Mouse (Mus musculus) hindbrain, embryonic 13.5 days (tissue): ENCODE measurements around the gene Tmed10. TPM values are rescaled to one million over a fixed set of nuclear protein-coding genes. Genes with fewer than 3 reads are reported as not detected.

Experiments
- ATAC-seq: fragments of 200-750 bp; cut with Nextera tagmentation; 2 replicates; pipeline ENCODE4 v1.8.0; 2017; ENCODE audit warnings: moderate TSS enrichment; ENCODE audit not compliant: low FRiP score
- H3K27ac ChIP-seq: fragments of 300-500 bp; sonication (generic); 2 replicates; pipeline ENCODE4 v1.5.1; 2015; ENCODE audit warnings: inconsistent platforms, mild to moderate bottlenecking, moderate library complexity
- H3K27me3 ChIP-seq: fragments of 300-500 bp; sonication (generic); 2 replicates; pipeline ENCODE4 v1.6.1; 2015; ENCODE audit warnings: mild to moderate bottlenecking, inconsistent platforms
- H3K36me3 ChIP-seq: fragments of 300-500 bp; sonication (generic); 2 replicates; pipeline ENCODE4 v1.6.1; 2015; ENCODE audit warnings: mild to moderate bottlenecking, inconsistent platforms
- H3K4me1 ChIP-seq: fragments of 300-500 bp; sonication (generic); replicated peaks from 2 replicates; pipeline ENCODE4 v1.6.1; 2015; ENCODE audit warnings: inconsistent platforms
- H3K4me2 ChIP-seq: fragments of 300-500 bp; sonication (generic); 2 replicates; pipeline ENCODE4 v1.6.1; 2015; ENCODE audit warnings: inconsistent platforms, mild to moderate bottlenecking, moderate library complexity
- H3K4me3 ChIP-seq: fragments of 300-500 bp; sonication (generic); 2 replicates; pipeline ENCODE4 v1.5.1; 2015; ENCODE audit warnings: mild to moderate bottlenecking, inconsistent platforms
- H3K9ac ChIP-seq: fragments of 300-500 bp; sonication (generic); 2 replicates; pipeline ENCODE4 v1.6.1; 2015; ENCODE audit warnings: mild to moderate bottlenecking, inconsistent platforms
- H3K9me3 ChIP-seq: fragments of 300-500 bp; sonication (generic); 2 replicates; pipeline ENCODE4 v1.6.1; 2016; ENCODE audit warnings: inconsistent platforms
- WGBS: fragments of 180-500 bp; shearing (Covaris S2); methylation state at CpG from one replicate; pipeline ENCODE4 v1.1.7; 2015; 5-methylcytosine and 5-hydroxymethylcytosine counted together
- polyA plus RNA-seq: library from polyadenylated mRNA; unstranded; fragments of >200 nt; fragmentation: Nextera tagmentation; extraction: Ambion mirVana; gene quantifications from 2 replicates; pipeline ENCODE4 v1.2.1, GENCODE M21; 2015

The Tmed10 gene
- polyA plus RNA-seq, 1 experiment from 2014 or later: 198 TPM

DNA sequence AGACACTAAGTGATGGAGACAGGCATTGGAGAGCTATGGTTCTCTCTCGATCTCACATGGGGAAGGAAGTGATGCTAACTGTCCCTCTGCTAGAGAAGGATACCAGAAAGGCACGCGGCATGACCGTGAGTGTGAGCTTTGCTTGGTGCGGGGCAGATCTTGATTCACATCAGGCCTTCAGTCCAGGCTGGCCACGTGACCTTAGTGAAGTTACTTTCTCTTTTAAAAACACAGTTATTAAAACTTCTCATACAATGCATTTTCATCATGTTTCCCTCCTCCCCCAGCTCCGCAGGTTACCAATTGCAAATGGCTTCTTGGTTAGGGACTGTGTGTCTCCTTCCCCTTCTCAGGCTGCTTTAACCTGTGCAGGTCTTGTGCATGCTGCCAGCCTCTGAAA lies 16.5 kb upstream of the Tmed10 start:
- H3K27me3 ChIP-seq: 0 out of 2 replicates have a peak, but pooled peaks cover 3% of the 10 kb centered on the region
- H3K9me3 ChIP-seq: no peaks in the 10 kb centered on the region
- ATAC-seq: no peak
- no peak overlapping the region for H3K4me2 ChIP-seq
- no peaks in the 10 kb centered on the region for H3K4me1 ChIP-seq
- no peak overlapping the region for H3K4me3 ChIP-seq
- WGBS: 94% methylated on average over 7 of the region's 7 CpGs
- H3K36me3 ChIP-seq: no peaks in the 10 kb centered on the region
- H3K27ac ChIP-seq: no peak overlapping the region
- no peak overlapping the region for H3K9ac ChIP-seq

DNA sequence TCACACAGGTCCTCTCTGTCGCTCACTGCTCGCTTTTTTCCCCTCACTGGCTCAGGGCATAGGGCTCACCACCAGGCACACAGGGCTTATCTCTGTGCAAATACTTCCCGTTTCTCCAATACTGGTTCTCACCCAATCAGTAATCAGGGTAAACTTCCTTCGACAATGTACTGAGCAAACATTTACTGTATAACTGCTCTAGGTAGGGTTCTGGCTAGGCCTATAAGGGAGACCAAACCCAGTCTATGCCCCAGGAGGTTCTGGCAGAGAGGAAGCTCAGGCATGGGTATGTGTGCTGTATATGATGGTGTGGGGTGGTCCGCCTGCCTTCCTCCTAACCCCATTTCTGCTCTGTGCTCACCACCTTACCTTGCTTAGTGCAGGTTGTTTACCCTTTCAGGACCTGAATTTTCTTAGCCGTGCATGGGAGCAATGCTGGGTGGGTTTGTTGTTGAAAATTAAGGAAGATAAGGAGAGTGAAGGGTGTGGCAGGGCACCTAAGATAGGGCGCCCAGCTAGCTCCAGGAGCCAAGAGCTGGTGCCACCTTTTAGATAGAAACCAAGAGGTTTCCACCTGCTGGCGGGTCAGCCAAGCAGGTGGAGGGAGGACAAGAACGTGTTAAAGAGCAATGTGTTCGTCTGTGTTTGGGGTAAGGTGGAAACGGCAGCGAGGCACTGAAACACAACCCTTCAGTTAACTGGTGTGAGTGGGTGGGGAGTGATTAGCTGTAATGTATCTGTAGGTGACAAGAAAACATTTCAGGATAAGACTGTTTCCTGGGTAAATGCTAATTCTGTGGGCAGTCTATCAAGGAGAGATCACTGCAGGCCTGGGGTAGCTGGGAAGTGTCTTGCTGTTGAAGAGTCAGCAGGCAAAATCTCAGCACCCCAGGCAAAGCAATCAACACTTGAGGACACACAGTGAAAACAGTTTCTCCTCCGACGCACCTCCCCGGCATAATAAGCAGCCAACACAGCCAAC lies 14.8 kb upstream of the Tmed10 start:
- no peak overlapping the region for H3K4me2 ChIP-seq
- H3K4me1 ChIP-seq: no peaks in the 10 kb centered on the region
- WGBS: 82% methylated on average over 15 of the region's 15 CpGs
- no peak overlapping the region for H3K4me3 ChIP-seq
- peaks cover 6% of the 10 kb centered on the region; the same call in 1 of the 2 replicates for H3K27me3 ChIP-seq
- no peak overlapping the region for H3K27ac ChIP-seq
- no peaks in the 10 kb centered on the region for H3K36me3 ChIP-seq
- H3K9ac ChIP-seq: no peak overlapping the region
- no peak for ATAC-seq
- H3K9me3 ChIP-seq: no peaks in the 10 kb centered on the region

DNA sequence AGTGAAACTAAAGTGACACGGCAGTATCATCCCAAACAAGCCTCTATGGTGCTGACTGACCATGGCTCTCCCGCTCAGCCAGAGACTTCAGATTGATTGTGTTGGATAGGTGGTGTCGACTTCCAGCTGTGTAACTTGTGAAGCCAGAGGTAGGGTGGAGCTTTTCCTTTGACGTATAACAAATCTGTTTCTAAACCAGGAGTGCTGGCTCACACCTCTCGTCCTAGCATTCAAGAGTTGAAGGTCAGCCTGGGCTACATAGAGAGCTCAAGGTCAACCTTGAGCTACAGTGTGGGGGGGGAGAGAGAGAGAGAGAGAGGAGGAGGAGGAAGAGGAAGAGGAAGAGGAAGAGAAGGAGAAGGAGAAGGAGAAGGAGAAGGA lies 11.3 kb upstream of the Tmed10 start:
- Histone ChIP-seq H3K4me1 (no peaks in the 10 kb centered on the region), H3K9me3 (no peaks in the 10 kb centered on the region), H3K9ac (no peak overlapping the region), H3K27ac (no peak overlapping the region), H3K4me3 (no peak overlapping the region), H3K36me3 (no peaks in the 10 kb centered on the region), H3K27me3 (peaks cover 6% of the 10 kb centered on the region; the same call in 1 of the 2 replicates), H3K4me2 (no peak overlapping the region)
- 64% methylated on average over 5 of the region's 5 CpGs for WGBS
- ATAC-seq: no peak

DNA sequence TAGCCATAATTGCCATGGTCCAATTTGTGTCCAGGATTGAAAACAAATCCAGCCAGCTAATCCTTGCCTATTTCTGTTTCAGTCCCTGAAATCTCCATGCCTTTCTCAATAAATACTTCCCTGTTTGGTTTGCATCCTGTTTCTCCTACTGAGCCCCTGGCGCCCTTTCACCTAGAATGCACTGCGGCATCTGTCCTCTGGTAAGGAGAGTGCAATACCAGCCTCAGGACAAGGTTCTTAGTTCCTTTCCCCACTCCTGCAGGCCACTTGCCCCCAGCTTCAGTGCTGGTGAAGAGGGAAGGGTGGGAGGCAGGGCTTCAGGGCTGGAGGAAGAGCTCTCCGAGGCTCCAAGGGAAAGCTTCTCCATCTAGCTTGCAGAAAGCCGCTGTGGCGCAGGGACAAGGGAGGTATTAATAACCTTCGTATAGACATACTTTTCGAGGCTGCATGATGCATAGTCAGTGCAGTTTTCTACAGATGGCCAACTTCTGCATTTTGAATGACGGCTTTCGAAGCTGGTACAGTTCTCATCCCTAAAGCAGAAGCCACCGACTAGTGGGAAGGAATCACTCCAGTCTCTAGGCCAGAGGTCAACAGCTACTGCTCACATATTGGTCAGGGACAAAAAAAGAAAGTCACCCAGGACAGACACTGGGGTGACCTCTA lies 10.8 kb upstream of the Tmed10 start:
- Histone ChIP-seq H3K9me3 (no peaks in the 10 kb centered on the region), H3K27ac (no peak overlapping the region), H3K4me3 (no peak overlapping the region), H3K4me1 (no peaks in the 10 kb centered on the region), H3K4me2 (no peak overlapping the region), H3K9ac (no peak overlapping the region), H3K27me3 (peaks cover 6% of the 10 kb centered on the region; the same call in 1 of the 2 replicates), H3K36me3 (no peaks in the 10 kb centered on the region)
- WGBS: 79% methylated on average over 10 of the region's 10 CpGs
- ATAC-seq: no peak

DNA sequence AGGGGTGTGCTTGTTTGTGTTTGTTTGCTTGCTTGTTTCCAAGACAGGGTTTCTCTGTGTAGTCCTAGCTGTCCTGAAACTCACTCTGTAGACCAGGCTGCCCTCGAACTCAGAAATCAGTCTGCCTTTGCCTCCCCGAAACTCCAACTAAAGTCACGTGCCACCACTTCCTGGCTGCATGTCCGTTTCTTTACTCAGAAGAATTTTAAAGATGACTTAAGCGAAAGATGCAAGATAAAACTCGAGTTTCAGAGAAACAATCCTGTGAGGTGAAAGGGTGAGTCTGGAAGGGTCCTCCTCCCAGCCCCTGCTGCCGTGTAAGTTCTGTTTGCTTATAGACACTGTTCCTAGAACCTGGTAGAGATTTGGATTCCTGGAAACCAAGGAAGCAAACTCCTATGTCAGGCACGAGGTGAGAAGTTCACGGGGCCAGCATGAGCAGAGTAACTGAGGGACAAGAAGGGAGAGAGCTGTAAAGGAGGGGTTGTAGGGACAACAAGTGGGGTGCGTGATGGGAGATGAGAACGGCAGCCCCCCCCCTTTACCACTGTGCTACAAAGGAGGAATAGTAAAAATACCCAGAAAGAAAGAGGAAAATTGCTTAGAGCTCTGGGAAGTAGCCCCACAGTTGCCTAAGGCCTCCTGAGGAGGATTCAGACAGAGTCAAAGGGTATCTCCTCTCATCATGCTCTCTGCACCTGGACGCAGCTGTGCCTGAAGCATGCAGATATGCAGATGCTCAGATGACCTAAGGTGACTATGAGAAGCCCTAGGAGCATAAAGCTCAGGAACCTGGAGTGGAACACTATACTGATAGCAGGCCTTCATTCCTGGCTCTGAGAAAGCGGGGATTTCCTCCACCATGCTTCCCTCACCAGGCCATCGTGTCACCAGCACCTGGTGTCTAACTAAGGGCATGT lies 8.4 kb upstream of the Tmed10 start:
- Histone ChIP-seq H3K4me1 (no peaks in the 10 kb centered on the region; the same call in 1 of the 2 replicates), H3K27me3 (peaks cover 6% of the 10 kb centered on the region; the same call in 1 of the 2 replicates), H3K4me3 (no peak overlapping the region), H3K4me2 (no peak overlapping the region), H3K27ac (no peak overlapping the region), H3K36me3 (no peaks in the 10 kb centered on the region), H3K9me3 (no peaks in the 10 kb centered on the region), H3K9ac (no peak overlapping the region)
- no peak for ATAC-seq
- 81% methylated on average over 14 of the region's 14 CpGs for WGBS

DNA sequence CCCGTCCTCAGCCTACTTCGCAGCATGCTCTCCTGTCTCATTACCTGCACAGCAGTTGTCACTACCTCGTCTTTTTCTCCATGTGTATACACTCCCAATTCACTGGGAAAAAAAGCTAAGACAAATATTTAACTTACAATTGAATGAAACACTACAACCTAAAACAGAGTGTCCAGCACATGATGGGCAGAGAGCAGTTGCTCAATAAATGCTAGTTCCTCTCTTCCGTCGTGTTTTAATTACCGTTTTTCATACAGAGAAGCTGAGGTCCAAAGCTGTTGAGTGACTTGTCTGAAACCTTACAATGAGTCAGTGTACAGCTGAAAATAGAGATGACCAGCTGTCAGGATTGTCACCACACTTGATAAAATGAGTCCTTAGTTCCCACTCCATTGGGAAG lies 6.9 kb upstream of the Tmed10 start:
- H3K4me3 ChIP-seq: no peak overlapping the region
- no peak for ATAC-seq
- H3K27me3 ChIP-seq: peaks cover 5% of the 10 kb centered on the region; the same call in 1 of the 2 replicates
- H3K9me3 ChIP-seq: no peaks in the 10 kb centered on the region
- H3K4me2 ChIP-seq: no peak overlapping the region
- no peak overlapping the region for H3K27ac ChIP-seq
- WGBS: 92% methylated on average over 6 of the region's 6 CpGs
- no peak overlapping the region for H3K9ac ChIP-seq
- H3K36me3 ChIP-seq: no peaks in the 10 kb centered on the region
- H3K4me1 ChIP-seq: no peaks in the 10 kb centered on the region; the same call in 1 of the 2 replicates

DNA sequence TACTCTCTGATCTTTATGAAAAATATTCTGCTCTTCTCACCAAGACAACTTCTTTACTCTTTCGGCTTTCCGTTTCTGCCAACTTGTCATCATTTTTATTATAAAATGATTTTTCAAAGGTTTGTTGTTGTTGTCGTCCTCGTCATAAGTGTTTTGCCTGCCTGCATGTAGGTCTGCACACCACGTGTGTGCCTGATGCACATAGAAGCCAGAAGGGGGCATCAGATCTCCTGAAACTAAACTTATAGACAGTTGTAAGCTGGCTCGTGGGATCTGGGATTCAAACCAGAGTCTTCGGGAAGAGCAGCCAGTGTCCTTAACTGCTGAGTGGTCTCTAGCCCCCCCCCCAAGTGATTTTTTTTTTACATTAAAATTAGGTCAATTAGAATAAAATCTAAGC lies 6.3 kb upstream of the Tmed10 start:
- Histone ChIP-seq H3K27ac (no peak overlapping the region), H3K4me1 (no peaks in the 10 kb centered on the region; the same call in 1 of the 2 replicates), H3K4me3 (no peak overlapping the region), H3K27me3 (peaks cover 3% of the 10 kb centered on the region; the same call in 1 of the 2 replicates), H3K9ac (no peak overlapping the region), H3K9me3 (no peaks in the 10 kb centered on the region), H3K4me2 (no peak overlapping the region), H3K36me3 (no peaks in the 10 kb centered on the region)
- 76% methylated on average over 7 of the region's 7 CpGs for WGBS
- no peak for ATAC-seq

DNA sequence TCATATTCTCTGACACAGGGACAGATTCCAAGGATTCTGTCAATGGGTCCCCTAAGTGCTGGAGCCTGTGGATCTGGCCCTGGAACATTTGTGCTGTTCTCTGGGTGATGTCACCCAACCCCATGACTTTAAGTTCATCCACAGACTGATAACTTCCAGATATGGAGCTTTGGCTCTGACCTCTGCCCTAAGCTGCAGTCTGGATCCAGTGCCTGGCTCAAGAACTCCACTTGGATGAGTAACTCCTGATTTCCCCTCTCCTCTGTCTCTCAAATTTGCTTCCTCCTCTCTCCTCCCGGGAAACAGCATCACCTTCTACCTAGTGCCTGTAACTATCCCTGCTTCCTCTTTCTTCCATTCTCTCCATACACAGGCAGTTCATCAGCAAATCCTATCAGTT lies 5.7 kb upstream of the Tmed10 start:
- 76% methylated on average over 1 of the region's 1 CpGs for WGBS
- no peak for ATAC-seq
- Histone ChIP-seq H3K4me3 (no peak overlapping the region), H3K9ac (no peak overlapping the region), H3K27ac (no peak overlapping the region), H3K9me3 (no peaks in the 10 kb centered on the region), H3K4me1 (peaks cover 2% of the 10 kb centered on the region; the same call in 1 of the 2 replicates), H3K27me3 (no peaks in the 10 kb centered on the region), H3K36me3 (no peaks in the 10 kb centered on the region), H3K4me2 (no peak overlapping the region)

DNA sequence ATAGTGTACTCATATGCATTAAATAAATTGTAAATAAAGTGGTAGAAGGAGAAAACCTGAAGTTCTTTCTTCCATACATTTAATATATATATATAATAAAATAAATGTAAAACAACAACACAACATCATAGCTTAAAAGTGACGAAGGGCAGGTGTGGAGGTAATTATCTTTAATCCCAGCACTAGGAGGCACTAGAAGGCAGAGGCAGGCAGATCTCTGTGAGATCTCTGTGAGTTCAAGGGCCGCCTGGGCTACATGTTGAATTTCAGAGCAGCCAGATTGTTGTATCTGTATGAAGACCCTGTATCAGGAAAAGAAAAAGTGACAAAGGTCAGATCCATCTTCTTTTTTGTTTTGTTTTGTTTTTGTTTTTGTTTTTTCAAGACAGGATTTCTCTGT lies 3.6 kb upstream of the Tmed10 start:
- 94% methylated on average over 2 of the region's 2 CpGs for WGBS
- H3K9ac ChIP-seq: no peak overlapping the region
- no peak overlapping the region for H3K4me2 ChIP-seq
- H3K4me1 ChIP-seq: peaks cover 8% of the 10 kb centered on the region
- ATAC-seq: no peak
- H3K9me3 ChIP-seq: no peaks in the 10 kb centered on the region
- no peak overlapping the region for H3K4me3 ChIP-seq
- no peaks in the 10 kb centered on the region for H3K27me3 ChIP-seq
- H3K27ac ChIP-seq: no peak overlapping the region
- no peaks in the 10 kb centered on the region for H3K36me3 ChIP-seq

DNA sequence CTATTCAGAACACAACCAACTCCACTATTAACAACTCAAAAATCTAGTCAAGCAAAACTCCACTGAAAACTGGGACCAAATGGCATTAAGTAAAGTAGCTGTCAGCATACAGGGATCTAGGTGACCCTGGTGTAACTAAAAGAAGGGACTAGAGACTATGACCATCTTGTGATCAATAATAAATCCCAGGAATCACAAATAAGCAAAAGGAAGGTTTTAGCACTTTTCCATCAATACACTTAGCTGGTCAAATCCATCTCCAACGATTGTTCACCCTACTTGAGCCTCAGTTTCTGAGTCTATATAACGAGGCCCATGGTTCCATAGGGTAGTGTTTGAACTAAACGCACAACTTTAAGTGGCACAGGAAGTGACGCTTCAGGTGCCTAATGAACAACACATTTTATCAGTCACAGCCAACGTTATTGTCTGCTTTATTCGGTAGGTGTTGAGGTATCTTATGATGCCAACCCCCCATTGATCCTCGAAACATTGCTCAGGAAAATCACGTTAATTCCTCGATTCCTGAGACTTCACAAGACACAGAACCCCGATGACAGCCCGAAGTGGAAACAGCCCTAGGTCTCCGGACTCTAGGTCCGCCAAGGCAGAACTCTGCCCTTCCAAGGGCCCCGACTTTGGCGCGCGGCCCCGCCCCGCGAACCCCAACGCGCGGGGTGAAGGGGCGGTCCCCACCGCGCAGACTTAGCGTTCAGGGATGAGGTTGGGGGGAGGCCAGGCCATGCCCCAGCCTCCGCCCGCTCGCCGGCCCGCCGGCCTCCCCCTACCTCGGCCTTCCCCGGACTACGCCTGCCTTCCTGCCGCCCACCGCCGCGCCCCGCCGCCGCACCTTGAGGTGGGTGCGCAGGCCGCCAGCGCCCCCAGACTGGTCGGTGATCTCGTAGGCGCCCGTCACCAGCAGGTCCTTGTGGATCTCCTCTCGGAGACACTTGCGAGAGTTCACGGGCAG lies 771 bp downstream of the Tmed10 start:
- H3K4me3 ChIP-seq: peak overlapping the region; percentile 95
- H3K4me2 ChIP-seq: peak overlapping the region; percentile 78
- WGBS: 2% methylated on average over 50 of the region's 53 CpGs
- no peaks in the 10 kb centered on the region for H3K27me3 ChIP-seq
- peak overlapping the region; percentile 81 for H3K27ac ChIP-seq
- peak overlapping the region; percentile 97 for H3K9ac ChIP-seq
- H3K36me3 ChIP-seq: no peaks in the 10 kb centered on the region
- peaks cover 39% of the 10 kb centered on the region for H3K4me1 ChIP-seq
- ATAC-seq: peak; percentile 75
- no peaks in the 10 kb centered on the region for H3K9me3 ChIP-seq

DNA sequence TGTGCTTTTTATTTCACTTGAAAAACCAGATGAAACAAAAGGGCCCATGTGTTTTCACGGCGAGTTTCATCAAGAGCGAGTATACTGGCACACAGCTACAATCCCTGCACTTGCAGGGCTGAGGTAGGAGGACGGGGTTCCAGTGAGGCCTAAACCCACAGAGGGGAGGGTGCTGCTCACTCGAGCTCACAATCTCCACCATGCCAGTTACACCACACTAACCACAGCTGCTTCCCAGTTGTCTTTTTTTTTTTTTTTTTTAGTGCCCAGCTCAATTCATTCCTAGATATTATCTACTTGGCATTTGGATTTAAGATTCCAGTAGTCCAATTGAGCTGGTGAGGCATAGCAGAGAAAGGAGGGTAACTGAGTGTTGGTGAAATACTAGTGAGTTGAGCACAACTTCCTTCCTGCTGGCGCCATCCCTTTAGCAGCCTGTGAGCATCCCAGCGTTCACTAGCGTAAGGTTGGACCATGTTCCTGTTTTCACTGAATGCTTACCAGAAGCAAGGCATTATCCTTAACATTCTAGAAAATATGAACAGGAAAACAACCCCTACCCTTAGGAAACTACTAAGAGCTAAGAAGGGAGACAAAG lies 2.5 kb downstream of the Tmed10 start:
- Histone ChIP-seq H3K9ac (no peak overlapping the region), H3K4me2 (peak overlapping the region; percentile 78), H3K4me1 (peaks cover 48% of the 10 kb centered on the region), H3K27me3 (no peaks in the 10 kb centered on the region), H3K4me3 (no peak overlapping the region), H3K27ac (no peak overlapping the region), H3K9me3 (no peaks in the 10 kb centered on the region), H3K36me3 (no peaks in the 10 kb centered on the region)
- 78% methylated on average over 8 of the region's 8 CpGs for WGBS
- no peak for ATAC-seq
